Mouse (Mus musculus) hindbrain, embryonic 13.5 days (tissue): ENCODE data around the gene 5730522E02Rik. TPM values are rescaled to one million over a fixed set of nuclear protein-coding genes. Genes with fewer than 3 reads are reported as not detected.

Source experiments
- ATAC-seq: fragments of 200-750 bp; cut with Nextera tagmentation; 2 replicates; pipeline ENCODE4 v1.8.0; 2017; ENCODE audit warnings: moderate TSS enrichment; ENCODE audit not compliant: low FRiP score
- H3K27ac ChIP-seq: fragments of 300-500 bp; sonication (generic); 2 replicates; pipeline ENCODE4 v1.5.1; 2015; ENCODE audit warnings: inconsistent platforms, mild to moderate bottlenecking, moderate library complexity
- H3K27me3 ChIP-seq: fragments of 300-500 bp; sonication (generic); 2 replicates; pipeline ENCODE4 v1.6.1; 2015; ENCODE audit warnings: mild to moderate bottlenecking, inconsistent platforms
- H3K36me3 ChIP-seq: fragments of 300-500 bp; sonication (generic); 2 replicates; pipeline ENCODE4 v1.6.1; 2015; ENCODE audit warnings: mild to moderate bottlenecking, inconsistent platforms
- H3K4me1 ChIP-seq: fragments of 300-500 bp; sonication (generic); replicated peaks from 2 replicates; pipeline ENCODE4 v1.6.1; 2015; ENCODE audit warnings: inconsistent platforms
- H3K4me2 ChIP-seq: fragments of 300-500 bp; sonication (generic); 2 replicates; pipeline ENCODE4 v1.6.1; 2015; ENCODE audit warnings: inconsistent platforms, mild to moderate bottlenecking, moderate library complexity
- H3K4me3 ChIP-seq: fragments of 300-500 bp; sonication (generic); 2 replicates; pipeline ENCODE4 v1.5.1; 2015; ENCODE audit warnings: mild to moderate bottlenecking, inconsistent platforms
- H3K9ac ChIP-seq: fragments of 300-500 bp; sonication (generic); 2 replicates; pipeline ENCODE4 v1.6.1; 2015; ENCODE audit warnings: mild to moderate bottlenecking, inconsistent platforms
- H3K9me3 ChIP-seq: fragments of 300-500 bp; sonication (generic); 2 replicates; pipeline ENCODE4 v1.6.1; 2016; ENCODE audit warnings: inconsistent platforms
- WGBS: fragments of 180-500 bp; shearing (Covaris S2); methylation state at CpG from one replicate; pipeline ENCODE4 v1.1.7; 2015; 5-methylcytosine and 5-hydroxymethylcytosine counted together
- polyA plus RNA-seq: library from polyadenylated mRNA; unstranded; fragments of >200 nt; fragmentation: Nextera tagmentation; extraction: Ambion mirVana; gene quantifications from 2 replicates; pipeline ENCODE4 v1.2.1, GENCODE M21; 2015

Gene 5730522E02Rik
- polyA plus RNA-seq, 1 experiment from 2014 or later = 15.7 TPM

DNA sequence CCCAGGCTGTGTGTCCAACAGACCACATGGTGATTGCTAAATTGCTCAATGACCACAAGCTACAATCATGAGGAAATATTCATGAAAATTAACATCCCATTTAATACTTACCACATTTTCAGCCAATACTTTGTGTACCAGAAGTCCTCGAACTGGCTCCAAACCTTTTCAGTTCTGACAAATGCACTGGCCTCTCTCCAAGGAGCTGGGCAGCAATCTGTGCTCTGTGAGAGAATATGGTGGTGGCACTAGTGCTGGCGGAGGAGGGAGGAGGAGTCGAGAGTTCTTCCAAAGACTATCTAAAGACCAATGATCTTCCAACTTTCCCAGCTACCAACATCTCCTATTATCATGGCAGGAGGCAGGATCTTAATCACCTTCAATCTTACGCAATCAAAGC lies 525.8 kb downstream of the 5730522E02Rik start:
- H3K27me3 ChIP-seq = no peaks in the 10 kb centered on the region
- WGBS = 94% methylated on average over 4 of the region's 4 CpGs
- no peaks in the 10 kb centered on the region for H3K36me3 ChIP-seq
- no peak for ATAC-seq
- no peak overlapping the region for H3K9ac ChIP-seq
- no peaks in the 10 kb centered on the region for H3K4me1 ChIP-seq
- no peak overlapping the region for H3K4me2 ChIP-seq
- no peak overlapping the region for H3K4me3 ChIP-seq
- H3K27ac ChIP-seq = no peak overlapping the region
- H3K9me3 ChIP-seq = no peaks in the 10 kb centered on the region

DNA sequence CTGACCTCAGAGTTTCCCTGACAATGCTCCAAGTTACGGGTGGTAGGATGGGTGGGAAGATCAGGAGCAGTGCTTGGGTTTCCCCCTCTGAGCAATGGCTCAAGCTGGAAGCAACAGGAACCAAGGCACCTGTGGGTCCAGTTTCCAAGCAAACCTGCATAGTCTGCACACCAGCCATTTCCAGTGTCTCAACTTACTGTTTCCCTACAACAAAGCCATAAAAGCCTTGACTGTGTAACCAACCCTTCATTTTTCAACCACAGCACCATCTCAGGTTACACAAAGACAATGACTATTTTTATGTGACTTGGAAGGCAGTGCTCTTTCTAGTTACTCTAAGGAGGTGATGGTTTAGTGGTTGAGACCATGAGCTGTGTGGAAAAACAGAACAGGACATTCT lies 530.7 kb downstream of the 5730522E02Rik start:
- H3K27ac ChIP-seq = no peak overlapping the region
- WGBS = 91% methylated on average over 1 of the region's 1 CpGs
- H3K9me3 ChIP-seq = no peaks in the 10 kb centered on the region
- no peaks in the 10 kb centered on the region for H3K36me3 ChIP-seq
- ATAC-seq = no peak
- H3K27me3 ChIP-seq = no peaks in the 10 kb centered on the region
- no peak overlapping the region for H3K9ac ChIP-seq
- no peak overlapping the region for H3K4me3 ChIP-seq
- H3K4me2 ChIP-seq = no peak overlapping the region
- H3K4me1 ChIP-seq = no peaks in the 10 kb centered on the region

DNA sequence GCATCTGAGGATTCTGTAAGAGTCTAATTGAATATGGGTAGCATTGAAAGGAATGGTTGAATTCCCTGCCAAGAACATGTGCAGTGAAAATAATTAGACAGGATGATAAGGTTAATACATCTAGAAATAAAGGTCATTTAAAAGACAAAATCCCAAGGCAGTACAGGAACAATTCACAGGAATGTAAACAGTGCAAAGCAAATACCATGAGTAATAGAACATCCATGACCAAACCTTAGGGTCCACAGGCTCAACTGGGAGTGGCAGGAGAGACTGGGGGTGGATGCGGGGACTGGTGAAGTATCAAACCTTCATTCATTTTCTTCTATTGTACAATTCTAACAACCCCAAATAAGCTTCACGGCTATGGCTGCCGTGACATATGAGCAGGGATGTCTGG lies 536.4 kb downstream of the 5730522E02Rik start:
- Histone ChIP-seq H3K27me3 (no peaks in the 10 kb centered on the region), H3K36me3 (no peaks in the 10 kb centered on the region), H3K4me1 (no peaks in the 10 kb centered on the region), H3K9me3 (no peaks in the 10 kb centered on the region), H3K9ac (no peak overlapping the region), H3K4me3 (no peak overlapping the region), H3K27ac (no peak overlapping the region), H3K4me2 (no peak overlapping the region)
- no peak for ATAC-seq
- 78% methylated on average over 3 of the region's 3 CpGs for WGBS

DNA sequence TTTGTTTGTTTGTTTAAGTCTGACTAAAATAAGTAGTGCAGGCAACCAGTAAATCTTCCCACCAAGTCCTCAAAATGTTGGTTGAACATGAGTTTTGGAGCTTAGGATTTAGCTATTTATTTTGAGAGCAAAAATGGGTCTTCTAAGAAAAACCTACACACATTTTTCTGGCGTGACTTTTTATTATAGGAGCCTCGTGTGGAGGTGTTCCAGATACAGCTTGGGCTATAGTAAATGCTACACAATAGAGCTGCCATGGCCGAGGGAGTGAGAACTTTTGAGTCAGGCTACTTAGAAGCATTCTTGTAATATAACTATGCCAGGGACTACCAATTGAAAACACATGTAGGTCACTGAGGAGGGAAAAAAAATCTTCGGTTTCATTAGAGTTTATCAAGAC lies 540.5 kb downstream of the 5730522E02Rik start:
- Histone ChIP-seq H3K9ac (no peak overlapping the region), H3K4me1 (no peaks in the 10 kb centered on the region), H3K4me3 (no peak overlapping the region), H3K36me3 (no peaks in the 10 kb centered on the region), H3K4me2 (no peak overlapping the region), H3K9me3 (no peaks in the 10 kb centered on the region), H3K27me3 (no peaks in the 10 kb centered on the region), H3K27ac (no peak overlapping the region)
- no peak for ATAC-seq
- WGBS = 72% methylated on average over 4 of the region's 4 CpGs

DNA sequence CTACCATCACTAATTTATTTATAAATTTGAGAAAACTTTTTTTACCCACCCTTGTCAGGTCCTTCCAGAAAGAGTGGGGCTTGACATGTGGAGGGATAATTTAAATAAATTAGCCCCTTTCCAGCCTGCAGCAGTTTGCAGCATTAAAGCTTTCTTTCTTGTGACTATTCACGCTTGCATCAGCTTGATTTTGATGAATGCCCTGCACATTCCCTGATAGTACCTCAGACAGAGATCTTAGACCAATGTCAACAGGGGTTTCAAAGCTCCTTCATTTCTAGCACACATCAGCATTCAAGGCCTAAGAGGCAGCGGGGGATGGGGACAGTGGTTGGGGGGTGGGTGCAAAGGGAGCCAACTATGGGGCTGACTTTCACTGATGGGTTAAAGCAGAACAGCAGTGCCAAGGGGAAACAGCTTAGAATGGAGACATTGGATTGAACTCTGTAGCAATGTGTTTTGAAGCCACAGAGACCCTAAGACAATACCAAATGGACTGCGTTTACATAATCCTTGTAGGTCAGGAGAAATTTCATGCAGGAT lies 545.9 kb downstream of the 5730522E02Rik start:
- H3K27ac ChIP-seq = 0 out of 2 replicates have a peak overlapping the region, but pooled peaks have one; percentile 0
- no peak overlapping the region for H3K9ac ChIP-seq
- WGBS = 51% methylated on average over 3 of the region's 3 CpGs
- H3K4me1 ChIP-seq = no peaks in the 10 kb centered on the region
- H3K4me3 ChIP-seq = no peak overlapping the region
- H3K9me3 ChIP-seq = no peaks in the 10 kb centered on the region
- H3K27me3 ChIP-seq = no peaks in the 10 kb centered on the region
- no peak for ATAC-seq
- no peak overlapping the region for H3K4me2 ChIP-seq
- no peaks in the 10 kb centered on the region for H3K36me3 ChIP-seq

DNA sequence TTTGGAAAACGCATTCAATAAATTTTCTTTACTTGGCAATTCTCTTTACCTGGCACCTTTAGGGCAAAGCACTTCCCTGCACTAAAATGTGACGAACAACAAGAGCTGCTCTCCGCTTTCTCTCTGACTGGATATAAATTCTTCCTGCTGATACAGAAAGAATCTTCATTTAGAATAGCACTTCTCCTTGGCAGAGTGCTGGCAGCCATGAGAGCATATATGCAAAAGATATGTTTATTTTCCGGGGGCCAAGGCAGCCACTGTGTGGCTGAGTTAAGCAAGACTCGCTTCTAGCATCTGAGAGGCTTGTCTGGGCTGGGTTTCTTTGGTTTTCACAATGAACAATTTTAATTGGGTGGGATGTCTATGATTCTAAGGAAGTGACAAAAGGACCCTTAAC lies 564.3 kb downstream of the 5730522E02Rik start:
- H3K27ac ChIP-seq = peak overlapping the region; percentile 20; the same call in 1 of the 2 replicates
- H3K4me1 ChIP-seq = peaks cover 18% of the 10 kb centered on the region
- no peak overlapping the region for H3K4me2 ChIP-seq
- no peak for ATAC-seq
- H3K27me3 ChIP-seq = no peaks in the 10 kb centered on the region
- H3K9me3 ChIP-seq = no peaks in the 10 kb centered on the region
- H3K4me3 ChIP-seq = no peak overlapping the region
- no peak overlapping the region for H3K9ac ChIP-seq
- H3K36me3 ChIP-seq = no peaks in the 10 kb centered on the region
- 83% methylated on average over 5 of the region's 5 CpGs for WGBS

DNA sequence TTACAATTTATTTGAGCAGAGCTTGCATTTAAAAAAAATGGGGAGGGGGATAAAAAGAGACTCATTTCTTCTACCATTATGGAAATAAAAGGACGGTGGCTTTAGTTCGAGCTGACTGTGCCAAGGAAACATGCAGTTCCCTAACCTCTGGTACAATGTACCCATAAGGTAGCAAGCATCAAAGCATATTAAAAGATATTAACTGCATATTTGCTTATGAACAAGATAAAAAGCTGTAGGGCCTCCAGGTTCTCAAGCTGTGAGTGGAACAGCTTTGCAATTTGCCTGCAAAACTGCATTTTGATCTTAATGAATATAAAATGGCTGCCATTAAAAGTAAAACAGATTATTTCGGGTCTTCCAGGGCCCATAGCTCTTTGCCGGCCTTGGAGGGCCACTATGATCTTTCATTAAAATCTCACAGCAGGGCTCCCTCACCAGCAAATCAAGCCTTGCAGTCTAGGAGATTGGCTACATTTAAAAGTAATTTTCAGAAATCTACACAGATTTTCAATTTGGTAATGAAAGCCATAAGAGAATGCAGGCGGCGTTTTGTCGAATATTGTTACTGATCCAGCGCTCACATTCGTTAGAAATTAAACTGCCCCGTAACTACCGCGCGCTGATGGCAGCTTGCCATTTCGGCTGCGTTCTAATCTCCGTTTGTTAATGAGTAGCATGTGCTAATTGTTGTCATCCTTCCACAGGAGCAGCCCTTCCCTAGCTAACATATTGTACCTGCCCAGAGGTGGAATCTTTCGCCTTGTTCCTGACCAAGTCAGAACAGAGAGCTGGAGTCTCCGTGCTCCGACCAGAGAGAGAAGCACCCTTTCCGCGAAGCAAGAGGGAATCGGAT lies 565.6 kb downstream of the 5730522E02Rik start:
- no peaks in the 10 kb centered on the region for H3K27me3 ChIP-seq
- no peaks in the 10 kb centered on the region for H3K36me3 ChIP-seq
- no peaks in the 10 kb centered on the region for H3K9me3 ChIP-seq
- WGBS = 39% methylated on average over 22 of the region's 22 CpGs
- peak; percentile 62 for ATAC-seq
- H3K9ac ChIP-seq = no peak overlapping the region
- peak overlapping the region; percentile 44 for H3K4me2 ChIP-seq
- H3K4me3 ChIP-seq = no peak overlapping the region
- H3K4me1 ChIP-seq = peaks cover 18% of the 10 kb centered on the region
- peak overlapping the region; percentile 76 for H3K27ac ChIP-seq

DNA sequence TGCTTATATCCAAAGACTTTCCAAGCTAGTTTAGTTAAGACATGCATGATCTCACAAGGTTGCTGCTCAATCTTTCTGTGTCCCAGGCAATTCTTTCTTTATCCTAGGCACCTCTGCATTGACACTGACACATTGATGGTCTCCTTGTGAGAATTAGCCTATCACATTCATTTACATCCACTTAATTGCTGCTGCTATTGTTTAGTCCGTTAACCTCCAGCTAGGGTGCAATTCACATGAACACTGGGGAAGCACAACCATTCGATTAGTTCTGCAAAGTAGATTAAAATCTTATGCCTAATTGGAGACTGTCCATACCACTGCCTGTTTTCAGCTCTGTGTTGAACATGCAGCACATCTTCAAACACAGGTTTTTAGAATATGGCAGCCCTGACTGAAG lies 603.7 kb downstream of the 5730522E02Rik start:
- 33% methylated on average over 2 of the region's 2 CpGs for WGBS
- Histone ChIP-seq H3K9me3 (no peaks in the 10 kb centered on the region), H3K4me3 (no peak overlapping the region), H3K4me1 (peaks cover 5% of the 10 kb centered on the region; the same call in 1 of the 2 replicates), H3K36me3 (no peaks in the 10 kb centered on the region), H3K27ac (no peak overlapping the region), H3K27me3 (no peaks in the 10 kb centered on the region), H3K4me2 (no peak overlapping the region), H3K9ac (no peak overlapping the region)
- ATAC-seq = 0 out of 2 replicates have a peak, but pooled peaks have one; percentile 46

DNA sequence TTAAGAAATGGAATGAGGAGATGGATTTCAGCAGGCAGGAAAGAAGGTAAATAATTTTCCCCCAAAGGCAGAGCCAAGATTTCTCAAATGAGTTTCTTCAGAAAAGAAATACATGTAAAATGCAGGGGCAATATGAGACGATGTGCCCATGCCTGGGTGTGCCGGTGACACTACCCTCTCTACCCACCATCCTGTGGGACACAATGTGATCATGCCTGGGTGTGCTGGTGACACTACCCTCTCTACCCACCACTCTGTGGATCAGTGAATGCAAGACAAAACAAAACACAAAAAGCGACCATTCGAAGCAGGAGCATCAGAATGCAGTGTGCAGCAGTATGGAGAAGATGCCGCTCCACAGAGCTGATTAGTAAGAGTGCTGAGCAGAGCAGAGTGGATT lies 610.5 kb downstream of the 5730522E02Rik start:
- ATAC-seq = 0 out of 2 replicates have a peak, but pooled peaks have one; percentile 54
- Histone ChIP-seq H3K4me1 (no peaks in the 10 kb centered on the region; the same call in none of the 2 replicates), H3K9me3 (no peaks in the 10 kb centered on the region), H3K36me3 (no peaks in the 10 kb centered on the region), H3K27ac (no peak overlapping the region), H3K27me3 (no peaks in the 10 kb centered on the region), H3K4me3 (no peak overlapping the region), H3K9ac (no peak overlapping the region), H3K4me2 (no peak overlapping the region)
- whole genome bisulfite sequencing = 87% methylated on average over 5 of the region's 5 CpGs

DNA sequence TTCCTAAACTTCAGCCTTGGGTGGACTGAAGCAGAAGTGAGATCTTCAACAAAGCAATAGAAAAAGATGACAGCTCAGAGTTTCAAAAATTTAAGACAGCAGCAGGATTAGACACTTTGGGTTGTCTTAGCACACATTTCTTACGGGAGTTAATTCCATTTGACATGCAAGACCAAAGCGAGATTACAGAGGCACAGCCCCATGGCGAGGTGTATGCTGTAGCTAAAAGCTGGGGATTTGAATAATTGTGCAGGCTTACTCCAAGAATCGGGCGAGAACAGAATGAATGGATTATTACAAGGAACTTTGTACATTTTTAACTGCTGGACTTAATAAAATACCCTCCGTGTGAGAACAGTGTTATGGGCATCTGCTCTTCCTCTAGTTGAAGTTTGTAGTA lies 615.3 kb downstream of the 5730522E02Rik start:
- no peaks in the 10 kb centered on the region for H3K36me3 ChIP-seq
- no peak overlapping the region for H3K4me2 ChIP-seq
- H3K9me3 ChIP-seq = no peaks in the 10 kb centered on the region
- H3K4me1 ChIP-seq = peaks cover 6% of the 10 kb centered on the region
- 73% methylated on average over 6 of the region's 6 CpGs for WGBS
- no peak overlapping the region for H3K27ac ChIP-seq
- no peaks in the 10 kb centered on the region for H3K27me3 ChIP-seq
- no peak for ATAC-seq
- H3K4me3 ChIP-seq = no peak overlapping the region
- no peak overlapping the region for H3K9ac ChIP-seq

DNA sequence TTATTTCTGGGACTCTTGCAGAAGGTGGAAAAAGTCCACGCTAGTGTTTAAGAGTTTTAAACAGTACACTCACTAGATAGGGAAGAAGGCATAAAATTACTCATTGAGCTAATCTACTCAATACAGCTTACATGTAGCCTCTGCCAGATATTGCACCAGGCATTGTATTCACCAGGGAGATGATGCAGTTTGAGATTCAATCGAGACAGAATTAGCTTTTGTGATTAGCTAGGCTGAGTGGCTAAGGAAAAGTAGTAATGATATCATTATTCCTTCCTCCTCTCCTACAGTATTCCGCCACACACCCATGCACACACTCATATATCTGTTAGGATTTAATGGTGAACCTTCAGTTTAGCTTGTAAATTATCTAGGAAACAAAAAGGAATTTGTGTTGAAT lies 615.8 kb downstream of the 5730522E02Rik start:
- Histone ChIP-seq H3K27ac (no peak overlapping the region), H3K27me3 (no peaks in the 10 kb centered on the region), H3K4me1 (peaks cover 6% of the 10 kb centered on the region), H3K9me3 (no peaks in the 10 kb centered on the region), H3K9ac (no peak overlapping the region), H3K4me2 (no peak overlapping the region), H3K36me3 (no peaks in the 10 kb centered on the region), H3K4me3 (no peak overlapping the region)
- WGBS = 56% methylated on average over 3 of the region's 3 CpGs
- ATAC-seq = peak; percentile 29; the same call in 1 of the 2 replicates

DNA sequence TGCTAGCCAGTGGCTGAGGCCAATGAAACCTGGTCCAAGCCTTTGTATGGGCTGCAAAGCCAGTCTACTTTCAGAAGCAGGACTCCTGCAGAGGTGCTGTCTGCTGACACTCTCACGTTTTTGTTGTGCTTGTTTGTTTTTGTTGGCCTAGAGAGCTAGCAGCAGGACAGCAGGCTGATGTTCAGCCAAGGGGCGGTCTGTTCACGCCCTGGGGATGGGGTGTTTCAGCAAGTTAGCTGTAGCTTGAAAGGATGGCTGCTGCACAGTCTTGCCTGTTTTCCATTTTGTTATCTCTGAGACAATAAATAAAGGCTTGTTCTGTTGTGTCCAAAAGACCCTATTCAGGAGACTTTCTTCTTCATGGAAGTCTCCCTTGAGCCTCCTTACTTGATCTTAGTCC lies 618.3 kb downstream of the 5730522E02Rik start:
- H3K9ac ChIP-seq = no peak overlapping the region
- WGBS = 6% methylated on average over 3 of the region's 3 CpGs
- H3K4me1 ChIP-seq = peaks cover 6% of the 10 kb centered on the region
- ATAC-seq = no peak
- H3K4me3 ChIP-seq = no peak overlapping the region
- no peak overlapping the region for H3K4me2 ChIP-seq
- H3K27ac ChIP-seq = no peak overlapping the region
- no peaks in the 10 kb centered on the region for H3K9me3 ChIP-seq
- no peaks in the 10 kb centered on the region for H3K27me3 ChIP-seq
- H3K36me3 ChIP-seq = no peaks in the 10 kb centered on the region

DNA sequence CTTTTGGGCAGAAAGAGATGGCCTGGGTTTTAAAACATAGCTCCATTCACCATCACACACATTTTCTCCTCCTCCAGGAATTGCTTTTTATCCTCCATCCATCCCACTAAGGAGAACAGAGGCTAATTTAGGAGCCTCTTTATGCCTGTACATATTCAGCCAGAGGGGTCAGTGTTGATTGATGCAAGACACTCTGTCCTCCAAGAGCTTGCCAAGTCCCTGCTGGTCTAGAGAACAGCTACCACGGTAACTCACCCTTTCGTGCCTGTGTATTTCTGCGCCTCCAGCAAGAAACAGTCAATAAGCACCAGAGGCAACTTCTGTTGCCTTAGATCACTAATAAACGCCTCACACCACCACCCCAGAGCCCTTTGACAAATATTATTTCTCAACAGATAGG lies 620.3 kb downstream of the 5730522E02Rik start:
- H3K27ac ChIP-seq = no peak overlapping the region
- ATAC-seq = peak; percentile 33; the same call in 1 of the 2 replicates
- 59% methylated on average over 4 of the region's 4 CpGs for WGBS

More for the DNA sequence above, 620.3 kb downstream of the 5730522E02Rik start:
- Histone ChIP-seq H3K9ac (no peak overlapping the region), H3K27me3 (no peaks in the 10 kb centered on the region), H3K4me3 (no peak overlapping the region), H3K4me2 (no peak overlapping the region), H3K4me1 (peaks cover 6% of the 10 kb centered on the region), H3K36me3 (no peaks in the 10 kb centered on the region), H3K9me3 (no peaks in the 10 kb centered on the region)
